Mouse (Mus musculus) intestine, embryonic 15.5 days (tissue): ENCODE measurements around the gene Ttpal. TPM values are rescaled to one million over a fixed set of nuclear protein-coding genes. Genes with fewer than 3 reads are reported as not detected.
"Not testable (repeated sequence)": the region's sequence is repeated elsewhere in the genome, so short reads cannot be mapped to it uniquely, and the experiment has no call there.

Source experiments
- ATAC-seq: fragments of 200-750 bp; cut with Nextera tagmentation; 2 replicates; pipeline ENCODE4 v1.8.0; 2017; ENCODE audit warnings: moderate TSS enrichment, moderate library complexity
- H3K27ac ChIP-seq: fragments of 300-500 bp; sonication (generic); 2 replicates; pipeline ENCODE4 v1.5.1; 2015; ENCODE audit warnings: mild to moderate bottlenecking, inconsistent platforms
- H3K27me3 ChIP-seq: fragments of 300-500 bp; sonication (generic); replicated peaks from 2 replicates; pipeline ENCODE4 v1.6.1; 2015; ENCODE audit warnings: inconsistent platforms
- H3K36me3 ChIP-seq: fragments of 300-500 bp; sonication (generic); 2 replicates; pipeline ENCODE4 v1.6.1; 2015; ENCODE audit warnings: inconsistent platforms
- H3K4me1 ChIP-seq: fragments of 300-500 bp; sonication (generic); replicated peaks from 2 replicates; pipeline ENCODE4 v1.6.1; 2015; ENCODE audit warnings: inconsistent platforms
- H3K4me2 ChIP-seq: fragments of 300-500 bp; sonication (generic); replicated peaks from 2 replicates; pipeline ENCODE4 v1.6.1; 2015; ENCODE audit warnings: mild to moderate bottlenecking, inconsistent platforms
- H3K4me3 ChIP-seq: fragments of 300-500 bp; sonication (generic); replicated peaks from 2 replicates; pipeline ENCODE4 v1.5.1; 2015; ENCODE audit warnings: inconsistent platforms
- H3K9ac ChIP-seq: fragments of 300-500 bp; sonication (generic); 2 replicates; pipeline ENCODE4 v1.6.1; 2015; ENCODE audit warnings: inconsistent platforms
- H3K9me3 ChIP-seq: fragments of 300-500 bp; sonication (generic); 2 replicates; pipeline ENCODE4 v1.6.1; 2016; ENCODE audit warnings: inconsistent platforms
- WGBS: fragments of 180-500 bp; shearing (Covaris S2); methylation state at CpG from one replicate; pipeline ENCODE4 v1.1.7; 2015; 5-methylcytosine and 5-hydroxymethylcytosine counted together
- polyA plus RNA-seq: library from polyadenylated mRNA; unstranded; fragments of >200 nt; fragmentation: Nextera tagmentation; extraction: Ambion mirVana; gene quantifications from 2 replicates; pipeline ENCODE4 v1.2.1, GENCODE M21; 2015

Ttpal gene
- polyA plus RNA-seq, 1 experiment from 2014 or later: 25.7 TPM

DNA sequence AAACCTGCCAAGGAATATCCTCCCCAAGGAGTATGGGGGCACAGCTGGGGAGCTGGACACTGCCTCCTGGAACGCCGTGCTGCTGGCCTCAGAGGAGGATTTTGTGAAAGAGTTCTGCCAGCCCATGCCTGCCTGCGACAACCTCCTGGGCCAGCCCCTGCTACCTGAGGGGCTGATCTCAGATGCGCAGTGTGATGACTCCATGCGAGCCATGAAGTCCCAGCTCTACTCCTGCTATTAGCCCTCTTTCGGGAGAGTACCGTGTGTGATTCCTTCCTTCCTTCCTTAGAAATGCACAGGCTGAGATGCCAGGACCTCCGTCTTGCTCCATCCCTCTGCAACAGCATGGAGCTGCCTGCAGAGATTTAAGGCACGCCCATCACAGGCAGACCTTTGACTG lies 13.3 kb downstream of the Ttpal start:
- peaks cover 9% of the 10 kb centered on the region; the same call in 1 of the 2 replicates for H3K4me1 ChIP-seq
- H3K4me2 ChIP-seq: no peak overlapping the region
- no peak for ATAC-seq
- no peak overlapping the region for H3K9ac ChIP-seq
- H3K36me3 ChIP-seq: peaks cover 25% of the 10 kb centered on the region
- no peaks in the 10 kb centered on the region for H3K9me3 ChIP-seq
- H3K27ac ChIP-seq: no peak overlapping the region
- no peak overlapping the region for H3K4me3 ChIP-seq
- 90% methylated on average over 9 of the region's 9 CpGs for WGBS
- H3K27me3 ChIP-seq: no peaks in the 10 kb centered on the region

GRCm38 (mm10) chr2:163615906-163616651 lies 14.0 kb downstream of the Ttpal start:
- no peaks in the 10 kb centered on the region for H3K9me3 ChIP-seq
- H3K9ac ChIP-seq: no peak overlapping the region
- no peaks in the 10 kb centered on the region for H3K27me3 ChIP-seq
- H3K4me3 ChIP-seq: no peak overlapping the region
- peaks cover 10% of the 10 kb centered on the region; the same call in 1 of the 2 replicates for H3K4me1 ChIP-seq
- no peak overlapping the region for H3K27ac ChIP-seq
- H3K36me3 ChIP-seq: peaks cover 27% of the 10 kb centered on the region
- 86% methylated on average over 4 of the region's 4 CpGs for WGBS
- no peak overlapping the region for H3K4me2 ChIP-seq
- ATAC-seq: no peak

DNA sequence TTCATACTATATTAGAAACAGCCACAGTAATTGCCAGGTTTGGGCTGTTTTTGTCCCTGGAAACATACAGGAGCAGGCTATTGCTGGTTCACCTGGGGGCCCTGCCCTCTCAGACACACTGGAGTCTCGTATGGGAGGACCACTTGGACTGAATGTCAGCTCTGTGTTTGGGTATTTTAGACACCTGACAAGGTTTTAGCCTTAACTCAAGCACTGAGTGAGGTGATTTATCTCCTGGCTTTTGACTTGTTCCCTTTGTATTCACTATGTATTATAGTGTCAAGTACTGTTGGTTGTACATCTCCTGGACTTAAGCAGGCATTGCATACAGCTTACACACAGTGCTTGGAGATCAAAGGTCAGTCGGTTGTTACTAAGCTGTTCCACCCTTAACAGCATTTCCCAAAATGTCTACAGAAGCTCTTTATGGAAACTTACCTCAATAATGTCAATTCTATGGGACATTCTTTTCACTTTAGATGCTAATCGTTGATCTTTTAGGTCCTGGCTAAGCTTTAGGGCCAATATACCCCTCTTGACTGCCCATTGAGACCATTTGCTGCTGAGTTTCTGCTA lies 14.6 kb downstream of the Ttpal start:
- H3K27me3 ChIP-seq: no peaks in the 10 kb centered on the region
- H3K9ac ChIP-seq: no peak overlapping the region
- 81% methylated on average over 3 of the region's 3 CpGs for WGBS
- H3K4me2 ChIP-seq: no peak overlapping the region
- ATAC-seq: no peak
- H3K36me3 ChIP-seq: peaks cover 28% of the 10 kb centered on the region
- no peak overlapping the region for H3K4me3 ChIP-seq
- H3K4me1 ChIP-seq: peaks cover 12% of the 10 kb centered on the region; the same call in 1 of the 2 replicates
- no peaks in the 10 kb centered on the region for H3K9me3 ChIP-seq
- no peak overlapping the region for H3K27ac ChIP-seq

DNA sequence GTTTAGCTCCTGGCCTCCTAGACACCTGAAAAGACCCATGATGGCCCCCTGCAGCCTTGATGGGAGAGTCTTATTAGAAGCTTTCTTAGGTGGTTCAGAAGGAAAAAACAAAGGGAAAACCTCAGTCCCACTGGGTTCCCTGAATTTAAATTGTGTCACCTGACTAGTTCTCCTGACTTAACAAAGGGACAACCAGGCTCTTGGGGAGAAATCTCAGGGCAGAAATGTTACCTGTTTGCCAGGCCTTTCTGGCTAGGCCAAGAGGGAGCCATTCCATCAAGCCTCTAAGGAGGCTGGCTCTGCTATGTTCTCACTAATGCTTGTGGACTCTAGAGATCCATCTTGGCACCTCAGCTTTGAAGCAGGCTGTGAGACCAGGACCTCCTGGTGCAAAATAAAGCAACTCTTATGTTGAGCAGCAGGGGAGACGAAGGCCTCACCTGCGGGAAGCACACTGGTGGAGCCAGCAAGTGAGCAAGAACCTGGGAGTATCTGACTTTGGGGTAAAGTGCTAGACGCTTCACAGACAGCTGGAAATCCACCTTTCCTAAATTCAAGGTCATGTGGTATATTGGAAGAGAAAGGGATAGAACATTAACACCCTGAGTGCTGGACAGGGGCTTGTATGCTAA lies 15.2 kb downstream of the Ttpal start:
- Histone ChIP-seq H3K27ac (no peak overlapping the region), H3K4me3 (no peak overlapping the region), H3K9me3 (no peaks in the 10 kb centered on the region), H3K4me1 (peaks cover 12% of the 10 kb centered on the region; the same call in 1 of the 2 replicates), H3K4me2 (no peak overlapping the region), H3K9ac (no peak overlapping the region), H3K36me3 (peaks cover 28% of the 10 kb centered on the region), H3K27me3 (no peaks in the 10 kb centered on the region)
- WGBS: 79% methylated on average over 3 of the region's 3 CpGs
- ATAC-seq: no peak

DNA sequence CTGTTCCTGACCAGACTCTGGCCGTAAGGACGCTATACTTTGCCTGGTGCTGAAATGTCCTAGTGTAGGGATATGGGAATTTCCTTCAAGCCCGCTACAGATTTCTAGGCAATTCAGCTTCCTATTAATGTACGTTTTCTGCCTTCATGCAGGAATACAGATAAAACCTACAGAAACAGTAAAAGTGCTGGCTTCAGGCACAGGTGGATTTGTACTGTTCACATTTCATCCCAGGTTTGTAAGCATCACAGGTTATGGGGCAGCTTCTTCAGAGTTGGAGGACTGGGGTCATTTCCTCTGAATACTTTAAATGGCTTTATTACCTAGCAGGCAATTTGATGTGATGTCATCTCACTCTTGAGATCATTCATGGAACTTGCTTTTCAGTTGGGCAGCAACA lies 15.8 kb downstream of the Ttpal start:
- H3K4me2 ChIP-seq: no peak overlapping the region
- no peak overlapping the region for H3K4me3 ChIP-seq
- no peaks in the 10 kb centered on the region for H3K9me3 ChIP-seq
- H3K27ac ChIP-seq: no peak overlapping the region
- WGBS: 92% methylated on average over 4 of the region's 4 CpGs
- no peak overlapping the region for H3K9ac ChIP-seq
- ATAC-seq: no peak
- peaks cover 29% of the 10 kb centered on the region for H3K36me3 ChIP-seq
- H3K27me3 ChIP-seq: no peaks in the 10 kb centered on the region
- H3K4me1 ChIP-seq: peaks cover 12% of the 10 kb centered on the region; the same call in 1 of the 2 replicates

DNA sequence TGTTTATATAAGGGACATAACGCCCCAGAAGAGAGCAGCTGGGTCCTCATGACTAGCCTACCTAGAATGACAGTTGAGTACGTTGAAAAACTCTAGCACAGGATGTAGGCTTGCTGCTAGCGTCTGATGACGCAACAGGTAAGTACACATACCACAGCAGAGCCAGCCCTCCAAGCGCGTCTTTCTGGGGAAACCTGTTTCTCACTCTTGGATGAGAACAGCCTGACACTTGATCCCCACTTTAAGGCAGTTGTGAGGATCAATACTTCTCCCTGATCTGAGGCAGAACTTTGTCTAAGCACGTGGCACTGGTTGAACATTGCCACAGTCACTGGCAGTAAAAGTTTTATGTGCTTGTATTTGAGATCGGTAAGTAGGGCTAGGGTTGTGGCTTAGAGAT lies 18.3 kb downstream of the Ttpal start:
- H3K27me3 ChIP-seq: no peaks in the 10 kb centered on the region
- H3K4me2 ChIP-seq: no peak overlapping the region
- ATAC-seq: peak; percentile 83
- H3K9me3 ChIP-seq: no peaks in the 10 kb centered on the region
- H3K9ac ChIP-seq: no peak overlapping the region
- peaks cover 9% of the 10 kb centered on the region; the same call in 1 of the 2 replicates for H3K4me1 ChIP-seq
- H3K27ac ChIP-seq: no peak overlapping the region; the same call in 1 of the 2 replicates
- 55% methylated on average over 8 of the region's 8 CpGs for WGBS
- H3K4me3 ChIP-seq: no peak overlapping the region
- H3K36me3 ChIP-seq: peaks cover 16% of the 10 kb centered on the region; the same call in 1 of the 2 replicates

GRCm38 (mm10) chr2:163621401-163621800 lies 19.3 kb downstream of the Ttpal start:
- 89% methylated on average over 3 of the region's 3 CpGs for WGBS
- not testable (repeated sequence) for H3K4me1 ChIP-seq, H3K27ac ChIP-seq, H3K4me3 ChIP-seq, ATAC-seq, H3K9ac ChIP-seq, H3K27me3 ChIP-seq, H3K9me3 ChIP-seq, H3K4me2 ChIP-seq
- H3K36me3 ChIP-seq: peaks cover 17% of the 10 kb centered on the region; the same call in 1 of the 2 replicates

DNA sequence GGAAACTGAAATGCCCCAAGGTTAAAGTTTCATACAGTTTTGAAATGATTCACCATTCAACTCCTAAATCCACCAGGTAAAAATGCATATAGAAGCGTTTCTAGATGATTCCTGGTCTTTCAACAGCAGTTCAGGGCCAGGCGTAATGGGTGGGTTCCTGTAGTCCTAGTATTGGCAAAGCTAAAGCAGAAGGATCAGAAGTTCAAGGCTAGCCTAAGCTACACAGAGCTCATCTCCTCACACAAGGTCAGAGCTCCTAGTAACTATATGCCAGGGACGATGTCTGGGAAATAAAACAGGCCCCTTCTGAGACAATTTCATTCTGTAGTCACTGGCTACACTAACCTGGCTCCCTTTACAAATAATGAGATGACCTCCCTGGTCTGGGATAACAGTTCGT lies 29.1 kb downstream of the Ttpal start:
- no peak overlapping the region for H3K4me2 ChIP-seq
- H3K9ac ChIP-seq: no peak overlapping the region
- peaks cover 41% of the 10 kb centered on the region for H3K36me3 ChIP-seq
- 94% methylated on average over 4 of the region's 4 CpGs for WGBS
- no peak for ATAC-seq
- no peak overlapping the region for H3K4me3 ChIP-seq
- H3K27ac ChIP-seq: no peak overlapping the region
- H3K4me1 ChIP-seq: no peaks in the 10 kb centered on the region
- no peaks in the 10 kb centered on the region for H3K27me3 ChIP-seq
- no peaks in the 10 kb centered on the region for H3K9me3 ChIP-seq

DNA sequence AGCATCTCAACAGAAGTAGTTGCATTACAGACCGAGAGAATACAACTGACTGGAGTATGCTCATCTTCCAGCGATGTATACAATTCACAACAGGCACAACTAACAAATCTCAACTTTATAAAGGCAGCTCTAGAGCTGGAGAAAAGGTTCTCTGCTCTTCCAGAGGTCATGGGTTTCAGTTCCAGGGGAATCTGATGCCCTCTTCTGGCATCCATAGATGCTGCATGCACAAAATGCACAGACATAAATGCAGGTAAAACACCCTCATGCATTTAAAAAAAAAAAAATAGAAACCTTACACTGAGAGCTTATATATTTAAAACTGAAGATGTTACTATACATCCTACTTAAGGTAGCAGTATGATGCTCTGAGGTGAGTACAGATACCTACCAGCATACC lies 29.6 kb downstream of the Ttpal start:
- Histone ChIP-seq H3K4me2 (no peak overlapping the region), H3K27me3 (no peaks in the 10 kb centered on the region), H3K4me3 (no peak overlapping the region), H3K36me3 (peaks cover 37% of the 10 kb centered on the region), H3K4me1 (no peaks in the 10 kb centered on the region), H3K9ac (no peak overlapping the region), H3K9me3 (no peaks in the 10 kb centered on the region), H3K27ac (no peak overlapping the region)
- no peak for ATAC-seq
- 92% methylated on average over 2 of the region's 2 CpGs for WGBS

- Histone ChIP-seq H3K9ac (no peak overlapping the region), H3K27me3 (no peaks in the 10 kb centered on the region), H3K4me2 (no peak overlapping the region), H3K4me3 (no peak overlapping the region), H3K27ac (no peak overlapping the region), H3K9me3 (no peaks in the 10 kb centered on the region), H3K4me1 (peaks cover 10% of the 10 kb centered on the region), H3K36me3 (peaks cover 22% of the 10 kb centered on the region)
- WGBS: 91% methylated on average over 2 of the region's 2 CpGs
- ATAC-seq: no peak
These were observed 32.1 kb downstream of the Ttpal start for GRCm38 (mm10) chr2:163634211-163634610.

- Histone ChIP-seq H3K4me3 (no peak overlapping the region), H3K4me1 (peaks cover 13% of the 10 kb centered on the region), H3K27me3 (no peaks in the 10 kb centered on the region), H3K9me3 (no peaks in the 10 kb centered on the region), H3K9ac (no peak overlapping the region), H3K27ac (no peak overlapping the region), H3K36me3 (peaks cover 9% of the 10 kb centered on the region), H3K4me2 (no peak overlapping the region)
- WGBS: 92% methylated on average over 2 of the region's 2 CpGs
- ATAC-seq: no peak
These were observed 33.9 kb downstream of the Ttpal start for GRCm38 (mm10) chr2:163636057-163636456.

- H3K36me3 ChIP-seq: peaks cover 3% of the 10 kb centered on the region; the same call in 1 of the 2 replicates
- H3K4me3 ChIP-seq: no peak overlapping the region
- no peaks in the 10 kb centered on the region for H3K9me3 ChIP-seq
- peak overlapping the region; percentile 34 for H3K4me2 ChIP-seq
- H3K4me1 ChIP-seq: peaks cover 26% of the 10 kb centered on the region
- no peak overlapping the region for H3K9ac ChIP-seq
- peak; percentile 85 for ATAC-seq
- no peaks in the 10 kb centered on the region for H3K27me3 ChIP-seq
- 18% methylated on average over 5 of the region's 5 CpGs for WGBS
- H3K27ac ChIP-seq: peak overlapping the region; percentile 49; the same call in 1 of the 2 replicates
These were observed 35.6 kb downstream of the Ttpal start for GRCm38 (mm10) chr2:163637655-163638266.
